Mouse (Mus musculus) C2C12 (cell line): ENCODE data around the gene Slc4a4.

Experiments used
- CTCF ChIP-seq: IDR thresholded peaks from one replicate; pipeline ENCODE4 v1.5.1; 2011; ENCODE audit not compliant: control insufficient read depth, insufficient read depth, insufficient read length
- USF1 ChIP-seq: IDR thresholded peaks from one replicate; pipeline ENCODE4 v1.6.1; 2011; ENCODE audit warnings: low read depth, mild to moderate bottlenecking, control low read depth, moderate library complexity

GRCm38 (mm10) chr5:88971554-88971953 is 84.9 kb downstream of the Slc4a4 start:
- TF ChIP-seq CTCF (no peak), USF1 (no peak)
